Mouse (Mus musculus) spleen, adult 2 months (tissue): ENCODE data around the gene 9230110F15Rik. TPM values are rescaled to one million over a fixed set of nuclear protein-coding genes. Genes with fewer than 3 reads are reported as not detected.
"Not testable (repeated sequence)": the region's sequence is repeated elsewhere in the genome, so short reads cannot be mapped to it uniquely, and the experiment has no call there.

Experiments
- DNase-seq, 2 experiments: peaks; one replicate each; pipeline versions ENCODE4 v3.0.0 to v3.0.0-alpha.2; 2012 to 2021; ENCODE audit warnings: low spot score in 2 of 2, low read depth in 1 of 2
- H3K27ac ChIP-seq: fragments of 200-500 bp; 2 replicates; pipeline ENCODE4 v1.5.1; 2012; ENCODE audit warnings: low read length, inconsistent platforms; ENCODE audit not compliant: insufficient read depth
- H3K27me3 ChIP-seq: fragments of 200-500 bp; 2 replicates; pipeline ENCODE4 v1.6.1; 2012; ENCODE audit warnings: mild to moderate bottlenecking, moderate library complexity, low read length, inconsistent platforms; ENCODE audit not compliant: control insufficient read depth, insufficient read depth
- H3K36me3 ChIP-seq: fragments of 200-500 bp; 2 replicates; pipeline ENCODE4 v1.6.1; 2012; ENCODE audit warnings: mild to moderate bottlenecking, low read length, inconsistent platforms; ENCODE audit not compliant: control insufficient read depth, insufficient read depth
- H3K4me1 ChIP-seq: fragments of 200-500 bp; 2 replicates; pipeline ENCODE4 v1.6.1; 2011; ENCODE audit warnings: inconsistent platforms; ENCODE audit not compliant: control insufficient read depth, insufficient read depth, insufficient read length
- H3K4me3 ChIP-seq: fragments of 200-500 bp; 2 replicates; pipeline ENCODE4 v1.5.1; 2011; ENCODE audit warnings: mild to moderate bottlenecking, inconsistent platforms; ENCODE audit not compliant: insufficient read depth, insufficient read length; ENCODE audit errors: extremely low read depth
- CTCF ChIP-seq: fragments of 200-500 bp; IDR thresholded peaks from 2 replicates; pipeline ENCODE4 v1.5.1; 2011; ENCODE audit warnings: mild to moderate bottlenecking, inconsistent platforms; ENCODE audit not compliant: insufficient read depth, insufficient read length, insufficient replicate concordance; ENCODE audit errors: extremely low read depth
- POLR2A ChIP-seq: fragments of 200-500 bp; IDR thresholded peaks from 2 replicates; pipeline ENCODE4 v1.6.1; 2011; ENCODE audit warnings: low read depth, low read length, inconsistent platforms
- WGBS: fragments of 180-500 bp; shearing (Covaris S2); methylation state at CpG from one replicate; pipeline ENCODE4 v1.1.7; 2018; 5-methylcytosine and 5-hydroxymethylcytosine counted together
- polyA plus RNA-seq: library from polyadenylated mRNA; depleted of rRNA; stranded (reverse); fragments of >200 nt; gene quantifications from 2 replicates; pipeline ENCODE4 v1.2.3, GENCODE M21; 2012; rRNA removed

Gene 9230110F15Rik
- polyA plus RNA-seq: not detected in 2 replicates

DNA sequence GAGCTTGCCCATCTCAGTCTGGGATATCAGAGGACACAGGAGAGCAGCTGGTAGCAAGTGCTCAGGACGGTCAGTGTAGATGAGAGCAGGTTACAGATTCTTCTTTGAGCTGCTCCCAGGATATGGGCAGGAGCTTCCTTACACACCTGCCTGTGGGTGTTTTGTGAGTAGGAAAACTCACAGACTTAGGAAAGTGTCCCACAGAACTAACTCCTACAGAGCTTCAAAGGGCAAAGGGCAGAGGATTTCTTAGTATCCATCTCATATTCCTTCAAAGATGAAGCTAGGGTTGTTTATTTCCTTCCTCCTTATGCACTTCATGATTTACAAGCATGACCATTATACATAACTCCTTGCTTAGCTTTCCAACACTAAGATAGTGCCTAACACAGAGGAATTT is at the start of gene 9230110F15Rik:
Gene 9230110F15Rik, minus strand, starts transcription at position 101 of the 400 bp plus-strand sequence.
- Histone ChIP-seq H3K4me1 (no peaks in the 10 kb centered on the region), H3K27ac (no peak within 1 kb of the TSS), H3K27me3 (no peaks in the 10 kb centered on the region), H3K4me3 (no peak within 1 kb of the TSS), H3K36me3 (no peaks in the 10 kb centered on the region)
- WGBS: 69% methylated on average over 1 of the region's 1 CpGs
- DNase-seq: no peak
- TF ChIP-seq POLR2A (no peak), CTCF (no peak)

DNA sequence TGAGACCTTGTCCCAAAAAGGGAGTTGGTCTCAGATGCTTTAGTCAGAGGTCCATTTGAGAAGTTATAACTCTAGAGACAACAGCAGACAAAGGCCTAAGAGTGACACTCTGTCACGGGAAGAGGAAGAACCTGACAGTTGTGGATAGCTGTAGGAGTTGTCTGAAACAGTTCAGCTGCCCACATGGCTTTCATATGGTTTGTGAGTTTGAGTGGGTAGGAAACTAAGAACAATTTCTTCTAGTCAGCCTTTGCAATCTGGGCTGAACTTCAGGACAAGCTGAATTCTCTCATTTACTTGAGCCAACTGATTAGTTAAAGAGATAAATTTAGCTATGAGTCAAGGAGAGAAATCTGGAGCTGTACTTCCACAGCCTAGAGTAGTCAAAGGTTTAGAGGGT is 49.2 kb upstream of the 9230110F15Rik start:
- 61% methylated on average over 1 of the region's 1 CpGs for WGBS
- not testable (repeated sequence) for DNase-seq, H3K4me3 ChIP-seq, H3K36me3 ChIP-seq, H3K27ac ChIP-seq, H3K27me3 ChIP-seq, H3K4me1 ChIP-seq

- not testable (repeated sequence) for H3K27ac ChIP-seq, H3K4me3 ChIP-seq, H3K27me3 ChIP-seq, H3K36me3 ChIP-seq, H3K4me1 ChIP-seq, DNase-seq
- 91% methylated on average over 15 of the region's 15 CpGs for WGBS
Measured at GRCm38 (mm10) chr9:35817881-35818280, 26.1 kb downstream of the 9230110F15Rik start.

- Histone ChIP-seq H3K4me1 (no peaks in the 10 kb centered on the region), H3K27me3 (no peaks in the 10 kb centered on the region), H3K27ac (no peak overlapping the region), H3K36me3 (no peaks in the 10 kb centered on the region), H3K4me3 (no peak overlapping the region)
- TF ChIP-seq POLR2A: no peak
- no peak for TF ChIP-seq CTCF
- no peak for DNase-seq
Measured at GRCm38 (mm10) chr9:35798146-35798545, 45.8 kb downstream of the 9230110F15Rik start.

GRCm38 (mm10) chr9:35790001-35790400 is 53.9 kb downstream of the 9230110F15Rik start, which contains the start of the genes Gm27235 and D730048I06Rik:
TSS of gene Gm27235 (minus strand) at chr9:35790101.
TSS of gene D730048I06Rik (minus strand) at chr9:35790112.
- no peaks in the 10 kb centered on the region for H3K4me1 ChIP-seq
- no peak within 1 kb of the TSS for H3K27ac ChIP-seq
- no peak for DNase-seq
- H3K4me3 ChIP-seq: no peak within 1 kb of the TSS
- 89% methylated on average over 3 of the region's 3 CpGs for WGBS
- no peaks in the 10 kb centered on the region for H3K36me3 ChIP-seq
- H3K27me3 ChIP-seq: no peaks in the 10 kb centered on the region
- TF ChIP-seq CTCF (no peak), POLR2A (no peak)

Other genes starting within 250 kb of the 9230110F15Rik start
- gene Pate4, start 232.2 kb downstream of the 9230110F15Rik start, polyA plus RNA-seq: not detected in 2 replicates
- gene Pate3, start 195.9 kb downstream of the 9230110F15Rik start, polyA plus RNA-seq: not detected in 2 replicates
- gene Pate1, start 156.8 kb downstream of the 9230110F15Rik start, polyA plus RNA-seq: not detected in 2 replicates
- gene Gm17677, start 103.1 kb downstream of the 9230110F15Rik start, polyA plus RNA-seq: not detected in 2 replicates
- not detected in 2 replicates for gene Gm17727, start 66.0 kb downstream of the 9230110F15Rik start, polyA plus RNA-seq
- not detected in 2 replicates for gene Gm27235, start 54.0 kb downstream of the 9230110F15Rik start, polyA plus RNA-seq
- not detected in 2 replicates for gene D730048I06Rik, start 54.0 kb downstream of the 9230110F15Rik start, polyA plus RNA-seq
- not detected in 2 replicates for gene 9230113P08Rik, start 64.3 kb upstream of the 9230110F15Rik start, polyA plus RNA-seq